Mouse (Mus musculus): ENCODE measurements around the gene Pi16.

GRCm38 (mm10) chr17:29355841-29356478, 38.5 kb downstream of the Pi16 start:
- TF ChIP-seq MAX (IDR thresholded peaks at IDR 0.05; ENCODE audit: low read depth) (no peak), SRF (IDR thresholded peaks at IDR 0.05; ENCODE audit: control insufficient read depth, insufficient read length, low read depth) (no peak), POLR2A (IDR thresholded peaks at IDR 0.05; ENCODE audit: insufficient read length, low read depth) (no peak), CEBPB (IDR thresholded peaks at IDR 0.05; ENCODE audit: insufficient read depth, poor library complexity, severe bottlenecking) (no peak; the same call in 1 of the 2 replicates), MYOD1 (IDR thresholded peaks at IDR 0.05; ENCODE audit: control insufficient read depth in 1 of 3, insufficient read length in 2 of 3, low read depth in 2 of 3) (peak in 2 of 3 experiments; percentile 41 to 56), POLR2AphosphoS2 (IDR thresholded peaks at IDR 0.05; ENCODE audit: insufficient read length, low read depth) (no peak), USF1 (IDR thresholded peaks at IDR 0.05; ENCODE audit: low read depth) (no peak), E2F4 (IDR thresholded peaks at IDR 0.05; ENCODE audit: insufficient read depth) (no peak), TCF12 (IDR thresholded peaks at IDR 0.05; ENCODE audit: insufficient read depth, poor library complexity, severe bottlenecking) (peak; percentile 39), TCF3 (IDR thresholded peaks at IDR 0.05; ENCODE audit: insufficient read length, low read depth) (no peak)

Data from myocyte (in vitro differentiated cells).